Mouse (Mus musculus) megakaryocyte, adult 5-6 weeks (primary cell): ENCODE data around the gene Lep. TPM values are rescaled to one million over a fixed set of nuclear protein-coding genes. Genes with fewer than 3 reads are reported as not detected.

Experiments
- ATAC-seq: 2 replicates; pipeline ENCODE4 v1.8.0; 2016; ENCODE audit warnings: mild to moderate bottlenecking, inconsistent platforms; ENCODE audit not compliant: poor library complexity, severe bottlenecking
- total RNA-seq, 2 experiments: library from RNA; stranded (forward) in 1 of 2; stranded (reverse) in 1 of 2; fragments of 153-499, 151-499 nt in 1 of 2; fragments of 221-1000, 200-1000 nt in 1 of 2; gene quantifications; 2 replicates each; pipeline versions ENCODE4 v1.2.3 to v1.2.4; 2015 to 2017

The Lep gene
- total RNA-seq, 2 experiments from 2014 or later = not detected

GRCm38 (mm10) chr6:29040266-29040665 lies 19.8 kb upstream of the Lep start:
- no peak for ATAC-seq

DNA sequence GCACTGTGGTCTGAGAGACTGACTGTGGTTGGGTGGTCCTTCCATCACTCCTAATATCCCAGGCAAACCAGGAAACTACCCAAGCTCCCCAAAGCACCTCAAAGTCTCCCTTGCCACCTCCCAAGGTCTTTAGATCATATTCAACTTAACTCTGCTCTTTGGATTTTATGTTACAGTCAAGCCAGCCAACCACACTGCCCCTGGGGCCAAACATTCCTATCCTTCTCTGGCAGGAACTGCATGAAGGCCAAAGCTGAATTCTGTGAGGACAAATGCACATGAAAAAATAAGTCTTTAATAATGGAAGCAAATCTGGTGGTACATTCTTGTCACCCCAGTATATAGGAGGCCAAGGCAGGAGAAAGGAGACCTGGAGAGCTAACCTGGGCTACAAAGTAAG lies 16.0 kb upstream of the Lep start:
- ATAC-seq = no peak

- ATAC-seq = no peak
These were observed 10.1 kb upstream of the Lep start for GRCm38 (mm10) chr6:29049926-29050325.

- ATAC-seq = no peak
These were observed 7.8 kb upstream of the Lep start for GRCm38 (mm10) chr6:29052188-29052587.

GRCm38 (mm10) chr6:29053181-29053580 lies 6.8 kb upstream of the Lep start:
- no peak for ATAC-seq

DNA sequence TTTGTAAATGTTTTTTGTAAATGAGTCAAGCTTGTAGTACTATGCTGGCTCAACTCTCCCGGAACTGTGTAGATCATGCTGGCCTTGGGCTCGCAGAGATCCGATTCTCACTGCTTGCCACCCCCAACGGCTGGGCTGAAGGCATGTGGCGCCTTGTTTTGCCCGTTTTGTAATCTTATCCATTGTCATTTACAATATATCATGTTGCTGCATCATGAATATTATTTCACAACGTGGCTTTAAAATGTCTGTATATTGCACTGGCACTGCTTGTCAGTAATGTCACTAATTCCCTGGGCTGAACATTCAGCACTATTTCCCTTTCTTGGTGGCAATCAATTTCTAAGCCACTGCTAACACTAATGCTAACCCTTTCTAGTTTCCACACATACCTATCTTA lies 3.6 kb upstream of the Lep start:
- no peak for ATAC-seq

- no peak for ATAC-seq
These were observed 6.4 kb downstream of the Lep start for GRCm38 (mm10) chr6:29066389-29066790.

GRCm38 (mm10) chr6:29072258-29072657 lies 12.2 kb downstream of the Lep start:
- ATAC-seq = no peak

- no peak for ATAC-seq
These were observed 13.6 kb downstream of the Lep start for GRCm38 (mm10) chr6:29073462-29074132.

DNA sequence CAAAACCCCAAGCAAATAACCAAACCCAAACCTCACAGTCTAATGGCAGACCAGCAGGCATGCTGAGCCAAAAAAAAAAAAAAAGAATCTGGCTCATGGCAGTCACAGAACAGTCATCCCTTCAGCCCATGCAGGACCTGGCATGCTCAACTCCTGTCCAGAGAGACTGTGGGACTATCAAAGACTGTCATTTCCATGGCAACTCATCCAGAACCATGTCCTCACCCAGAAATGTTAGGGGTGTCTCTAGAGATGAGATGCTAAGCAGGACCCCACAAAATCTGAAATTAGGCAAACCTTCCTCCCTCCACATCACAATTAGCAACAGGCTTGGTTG lies 14.1 kb downstream of the Lep start:
- ATAC-seq = no peak

GRCm38 (mm10) chr6:29079291-29079690 lies 19.3 kb downstream of the Lep start:
- no peak for ATAC-seq

DNA sequence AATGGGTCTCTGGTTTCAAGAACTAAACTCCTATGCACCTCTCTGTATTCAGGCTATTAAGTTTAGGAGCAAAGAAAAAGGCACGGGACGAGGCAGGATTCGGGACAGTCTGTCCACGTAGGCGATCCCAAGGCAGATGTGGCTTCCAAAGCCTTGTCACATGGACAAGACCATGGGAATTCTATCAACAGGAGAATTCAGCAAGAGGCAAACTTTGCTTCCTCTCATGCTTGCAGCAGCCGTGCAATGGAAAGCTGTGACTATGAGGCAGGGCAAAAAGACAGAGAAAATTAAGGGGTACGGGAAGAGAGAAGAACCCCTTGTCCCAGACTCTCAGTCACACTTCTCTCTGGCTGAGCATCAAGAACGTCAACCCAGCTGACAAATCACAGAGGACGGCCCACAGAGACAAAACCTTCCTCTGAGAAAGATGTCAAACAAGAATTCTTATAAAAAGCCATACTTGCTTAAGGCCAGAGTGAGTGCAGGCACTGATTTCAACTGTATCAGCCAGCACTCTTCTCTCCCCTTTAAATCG lies 21.9 kb downstream of the Lep start:
- no peak for ATAC-seq

- no peak for ATAC-seq
These were observed 22.8 kb downstream of the Lep start for GRCm38 (mm10) chr6:29082776-29083354.

- no peak for ATAC-seq
These were observed 24.4 kb downstream of the Lep start for GRCm38 (mm10) chr6:29084401-29084800.

DNA sequence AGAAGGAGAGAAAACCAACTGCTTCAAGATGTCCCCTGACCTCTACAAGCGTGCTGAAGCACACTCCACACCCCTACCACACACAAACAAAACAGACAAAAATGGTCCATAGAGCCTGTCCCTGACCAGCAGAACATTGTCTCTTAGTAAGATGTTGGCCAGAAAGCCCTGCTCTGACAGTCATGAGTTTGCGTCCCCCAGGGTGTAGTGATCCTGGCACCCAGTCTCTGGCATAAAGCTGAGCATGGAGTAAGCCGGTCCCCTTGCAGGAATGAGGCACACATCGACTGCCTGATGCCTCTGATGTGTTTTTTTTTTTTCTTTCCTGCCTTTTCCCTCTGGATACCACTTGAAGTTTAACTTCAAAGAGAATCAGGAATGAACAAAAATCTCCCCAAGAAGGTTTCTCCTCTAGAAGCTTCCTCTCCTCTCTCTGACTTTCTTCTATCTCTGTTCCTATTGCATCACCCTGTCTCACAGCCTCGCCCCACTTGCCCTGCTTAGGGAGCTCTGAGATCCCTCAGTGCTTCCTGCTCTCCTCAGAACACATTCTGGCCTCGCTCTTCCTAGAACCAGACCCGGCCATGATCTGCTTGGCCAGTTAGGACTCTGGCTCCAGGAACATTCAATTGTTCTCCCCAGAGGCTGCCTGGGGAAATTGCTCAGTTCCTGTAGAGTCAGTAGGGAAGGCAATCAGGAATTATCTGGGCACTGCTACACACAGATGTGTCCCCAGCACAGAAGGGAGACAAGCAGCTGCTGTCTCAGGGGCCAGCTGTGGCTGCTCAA lies 28.1 kb downstream of the Lep start:
- no peak for ATAC-seq

GRCm38 (mm10) chr6:29092234-29092633 lies 32.2 kb downstream of the Lep start:
- ATAC-seq = no peak

DNA sequence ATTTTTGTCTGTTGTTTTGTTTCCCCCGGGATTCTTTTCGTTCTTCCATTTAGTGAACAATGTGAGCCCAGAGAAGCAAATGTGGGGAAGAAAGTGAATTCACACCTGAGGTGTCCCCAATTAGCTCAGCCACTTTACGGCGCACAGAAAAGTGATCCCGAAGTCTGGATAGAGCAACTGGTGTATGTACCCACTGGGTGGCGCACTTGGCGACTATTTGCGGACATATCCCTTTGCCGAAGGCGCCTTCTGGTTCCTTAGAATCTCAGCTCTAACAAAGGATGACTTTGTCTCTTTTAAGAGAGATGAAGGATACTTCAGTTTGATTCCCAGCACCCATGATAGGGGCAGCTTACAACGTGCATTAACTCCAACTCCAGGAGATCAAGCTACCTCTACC lies 32.9 kb downstream of the Lep start:
- ATAC-seq = no peak

GRCm38 (mm10) chr6:29099536-29100170 lies 39.6 kb downstream of the Lep start:
- ATAC-seq = no peak

- ATAC-seq = no peak
These were observed 40.4 kb downstream of the Lep start for GRCm38 (mm10) chr6:29100423-29100822.

DNA sequence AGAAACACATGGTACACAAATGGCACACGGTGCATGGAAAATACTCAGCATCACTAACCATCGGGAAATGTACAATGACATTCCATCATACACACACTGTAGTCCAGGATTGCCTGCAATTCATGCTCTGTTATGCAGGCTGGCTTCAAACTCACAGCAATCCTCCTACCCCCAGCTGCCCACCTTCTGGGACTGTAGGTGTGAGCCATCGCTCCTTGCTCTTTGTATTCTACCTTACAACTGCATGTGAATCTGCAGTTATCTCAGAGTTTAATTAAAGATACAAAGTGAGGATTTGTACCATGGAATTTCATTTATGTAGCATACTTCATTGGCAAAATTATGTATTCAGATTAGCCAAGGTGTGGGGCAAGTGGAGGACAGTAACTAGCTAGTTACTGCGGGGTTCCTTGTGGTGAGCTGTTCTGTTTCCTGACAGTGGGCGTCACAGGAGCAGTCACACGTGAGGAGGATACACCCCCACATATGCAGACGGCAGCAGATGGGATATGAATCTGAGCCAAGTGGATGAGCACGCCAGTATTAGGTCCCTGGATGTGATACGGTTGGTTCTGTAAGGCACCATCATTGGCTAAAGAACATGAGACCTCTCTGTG lies 41.3 kb downstream of the Lep start:
- ATAC-seq = no peak

DNA sequence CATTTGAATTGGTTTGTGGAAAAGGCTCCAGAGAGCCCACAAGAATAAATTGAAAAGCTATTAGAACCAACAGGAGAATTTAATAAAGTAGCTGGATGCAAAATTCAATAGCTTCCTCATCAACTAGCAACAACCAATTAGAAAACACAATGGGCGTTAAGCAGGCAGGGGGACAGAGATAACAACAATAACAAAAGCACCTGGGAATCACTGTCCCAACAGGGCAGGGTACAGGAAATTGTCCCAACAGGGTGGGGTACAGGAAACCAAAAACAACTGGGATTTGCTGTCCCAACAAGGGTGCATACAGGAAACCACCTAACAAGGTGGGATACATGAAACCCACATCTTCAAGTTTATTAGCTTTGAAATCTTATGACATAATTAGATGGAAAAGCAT lies 48.4 kb downstream of the Lep start:
- no peak for ATAC-seq
